Mouse (Mus musculus): ENCODE data around the gene Zfp541.

- TF ChIP-seq GATA1 (IDR thresholded peaks at IDR 0.05; ENCODE audit: low read length) = no peak
- TF ChIP-seq TAL1 (IDR thresholded peaks at IDR 0.05; ENCODE audit: low read length) = no peak
Observed at GRCm38 (mm10) chr7:16046481-16047337, 14.9 kb upstream of the Zfp541 start.
